Mouse (Mus musculus) embryonic facial prominence, embryonic 12.5 days (tissue): Measurements from ENCODE around the gene Ccdc146. TPM values are rescaled to one million over a fixed set of nuclear protein-coding genes. Genes with fewer than 3 reads are reported as not detected.
"Not testable (repeated sequence)": the region's sequence is repeated elsewhere in the genome, so short reads cannot be mapped to it uniquely, and the experiment has no call there.

ENCODE experiments used
- ATAC-seq: fragments of 200-750 bp; cut with Nextera tagmentation; 2 replicates; pipeline ENCODE4 v1.8.0; 2017; ENCODE audit not compliant: insufficient number of reproducible peaks, insufficient read depth, low FRiP score, low TSS enrichment
- H3K27ac ChIP-seq: fragments of 300-500 bp; sonication (generic); 2 replicates; pipeline ENCODE4 v1.5.1; 2016; ENCODE audit warnings: mild to moderate bottlenecking
- H3K27me3 ChIP-seq: fragments of 300-500 bp; sonication (generic); 2 replicates; pipeline ENCODE4 v1.6.1; 2016; ENCODE audit warnings: mild to moderate bottlenecking, moderate library complexity
- H3K36me3 ChIP-seq: fragments of 300-500 bp; sonication (generic); 2 replicates; pipeline ENCODE4 v1.6.1; 2016; ENCODE audit warnings: mild to moderate bottlenecking
- H3K4me1 ChIP-seq: fragments of 300-500 bp; sonication (generic); 2 replicates; pipeline ENCODE4 v1.6.1; 2016
- H3K4me2 ChIP-seq: fragments of 300-500 bp; sonication (generic); replicated peaks from 2 replicates; pipeline ENCODE4 v1.6.1; 2016; ENCODE audit warnings: mild to moderate bottlenecking, moderate library complexity
- H3K4me3 ChIP-seq: fragments of 300-500 bp; sonication (generic); 2 replicates; pipeline ENCODE4 v1.5.1; 2016; ENCODE audit warnings: mild to moderate bottlenecking
- H3K9ac ChIP-seq: fragments of 300-500 bp; sonication (generic); 2 replicates; pipeline ENCODE4 v1.6.1; 2016; ENCODE audit warnings: mild to moderate bottlenecking, moderate library complexity
- H3K9me3 ChIP-seq: fragments of 300-500 bp; sonication (generic); 2 replicates; pipeline ENCODE4 v1.6.1; 2016; ENCODE audit warnings: mild to moderate bottlenecking, moderate library complexity
- WGBS: fragments of 180-500 bp; shearing (Covaris S2); methylation state at CpG from one replicate; pipeline ENCODE4 v1.1.7; 2016; 5-methylcytosine and 5-hydroxymethylcytosine counted together
- polyA plus RNA-seq: library from polyadenylated mRNA; unstranded; fragments of >200 nt; fragmentation: Nextera tagmentation; extraction: Ambion mirVana; gene quantifications from 2 replicates; pipeline ENCODE4 v1.2.1, GENCODE M21; 2016

The Ccdc146 gene
- polyA plus RNA-seq, 1 experiment from 2014 or later = not detected

DNA sequence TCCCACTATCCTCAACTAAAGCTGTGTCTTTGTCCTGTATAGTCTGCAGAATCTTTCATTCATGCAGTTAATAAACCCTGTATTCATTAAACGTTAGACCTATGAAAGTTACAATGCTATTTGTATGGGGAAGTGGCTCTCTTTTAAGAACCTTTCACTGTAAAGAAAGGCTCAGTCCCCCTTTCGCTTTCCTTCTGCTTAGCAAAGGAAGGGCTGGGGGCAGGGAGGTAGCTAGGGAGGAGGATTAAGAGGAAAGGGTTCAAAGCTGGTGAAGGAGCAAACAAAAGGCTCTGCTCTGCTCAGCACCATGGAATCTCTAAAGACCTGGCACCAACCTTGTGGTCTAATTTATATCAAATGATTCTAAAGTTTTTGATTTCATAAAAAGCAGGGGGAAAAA is 57.0 kb downstream of the Ccdc146 start:
- H3K27me3 ChIP-seq = no peaks in the 10 kb centered on the region
- H3K9ac ChIP-seq = no peak overlapping the region
- 0 out of 2 replicates have a peak, but pooled peaks cover 3% of the 10 kb centered on the region for H3K4me1 ChIP-seq
- H3K36me3 ChIP-seq = no peaks in the 10 kb centered on the region
- H3K27ac ChIP-seq = no peak overlapping the region
- H3K9me3 ChIP-seq = no peaks in the 10 kb centered on the region
- no peak overlapping the region for H3K4me3 ChIP-seq
- 32% methylated on average over 2 of the region's 2 CpGs for WGBS
- no peak overlapping the region for H3K4me2 ChIP-seq
- no peak for ATAC-seq

DNA sequence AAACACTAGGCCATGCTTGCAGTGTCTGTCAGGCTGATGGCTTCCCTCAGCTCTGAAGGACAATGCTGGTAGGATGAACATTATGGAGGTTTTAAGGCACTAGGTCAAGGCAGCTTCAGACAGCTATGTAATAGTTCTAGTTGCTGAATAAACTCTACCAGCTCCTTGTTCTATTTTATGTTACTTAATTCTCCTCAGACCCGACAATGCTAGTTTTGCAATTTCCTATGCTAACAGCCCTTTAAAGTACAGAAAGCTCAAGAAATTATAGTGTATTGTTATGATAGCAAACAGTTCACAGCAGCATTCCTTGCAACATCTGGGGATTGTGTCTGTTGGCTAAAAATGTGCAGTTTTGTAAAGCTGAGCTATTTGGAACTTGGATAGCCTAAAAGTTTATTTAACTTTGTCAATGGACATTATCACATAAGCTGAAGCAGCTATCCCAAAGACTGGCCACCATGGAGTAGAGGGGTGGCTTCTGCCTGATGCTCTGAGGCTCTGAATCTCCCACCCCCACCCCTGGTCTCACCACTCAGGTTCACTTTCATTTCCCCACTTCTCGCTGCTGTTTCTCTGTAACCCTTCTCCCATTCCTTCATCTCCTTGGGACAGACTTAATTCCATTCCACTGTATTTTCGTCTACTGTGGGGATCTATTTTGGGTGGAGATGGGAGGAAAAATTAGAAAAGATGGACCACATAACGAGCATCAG is 58.0 kb downstream of the Ccdc146 start:
- 44% methylated on average over 4 of the region's 4 CpGs for WGBS
- Histone ChIP-seq H3K36me3 (no peaks in the 10 kb centered on the region), H3K27me3 (no peaks in the 10 kb centered on the region), H3K9me3 (no peaks in the 10 kb centered on the region), H3K27ac (no peak overlapping the region), H3K4me2 (no peak overlapping the region), H3K4me3 (no peak overlapping the region), H3K9ac (no peak overlapping the region), H3K4me1 (no peaks in the 10 kb centered on the region)
- ATAC-seq = no peak

DNA sequence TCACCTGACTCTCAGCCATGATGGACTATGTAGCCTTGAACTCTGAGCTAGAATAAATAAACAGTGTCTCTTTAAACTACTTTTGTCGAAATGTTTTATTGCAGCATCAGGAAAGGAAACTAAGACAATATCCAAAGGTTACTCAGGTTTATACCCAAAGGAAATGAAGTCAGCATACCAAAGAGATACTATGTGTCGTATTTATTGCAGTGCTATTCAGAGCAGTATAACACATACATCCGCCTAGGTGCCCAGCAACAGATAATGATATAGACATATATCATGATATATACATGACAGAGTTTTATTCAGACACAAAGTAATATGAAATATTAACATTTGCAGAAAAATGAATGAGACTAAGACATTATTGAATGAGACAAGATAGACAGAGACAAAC is 61.1 kb downstream of the Ccdc146 start:
- H3K36me3 ChIP-seq = no peaks in the 10 kb centered on the region
- H3K9ac ChIP-seq = no peak overlapping the region
- no peaks in the 10 kb centered on the region for H3K9me3 ChIP-seq
- H3K27me3 ChIP-seq = no peaks in the 10 kb centered on the region
- no peak overlapping the region for H3K27ac ChIP-seq
- no peak for ATAC-seq
- 74% methylated on average over 3 of the region's 3 CpGs for WGBS
- H3K4me2 ChIP-seq = no peak overlapping the region
- H3K4me1 ChIP-seq = no peaks in the 10 kb centered on the region
- no peak overlapping the region for H3K4me3 ChIP-seq

DNA sequence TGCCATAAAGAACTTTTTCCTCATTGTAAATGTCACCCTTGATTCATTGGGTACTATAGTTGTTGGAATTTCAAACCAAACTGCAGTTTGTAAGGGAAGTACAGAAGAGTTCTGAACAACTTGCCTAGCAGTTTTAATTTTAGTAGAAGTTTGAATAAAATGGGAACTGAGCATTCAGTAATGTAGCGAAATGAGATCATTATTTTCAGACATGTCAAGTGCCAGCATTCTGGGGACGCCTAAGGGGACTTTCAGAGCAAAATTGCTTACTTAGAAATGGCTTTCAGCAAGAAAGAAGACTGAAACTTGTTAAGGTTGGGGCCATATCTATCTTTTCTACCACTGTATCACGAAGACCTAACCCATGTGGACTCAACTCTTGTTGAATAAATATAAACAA is 65.8 kb downstream of the Ccdc146 start:
- 78% methylated on average over 3 of the region's 3 CpGs for WGBS

DNA sequence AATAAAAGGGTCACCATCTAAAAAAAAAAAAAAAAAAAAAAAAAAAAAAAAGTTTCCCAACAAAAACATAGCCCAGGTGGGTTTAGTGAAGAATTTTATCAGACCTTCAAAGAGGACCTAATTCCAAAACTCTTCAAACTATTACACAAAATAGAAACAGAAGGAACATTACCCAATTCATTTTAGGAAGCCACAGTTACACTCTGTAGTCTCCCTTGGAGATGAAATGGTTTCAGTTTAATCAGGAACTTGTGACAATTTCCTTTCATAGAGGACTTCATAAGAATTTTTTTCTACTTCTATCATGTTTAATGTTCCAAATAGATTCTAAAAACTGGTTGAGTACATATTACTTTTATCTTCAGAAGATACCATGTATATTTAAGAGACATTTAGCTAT is 72.8 kb downstream of the Ccdc146 start:
- Histone ChIP-seq H3K9me3 (no peaks in the 10 kb centered on the region), H3K9ac (no peak overlapping the region), H3K27ac (no peak overlapping the region), H3K4me1 (0 out of 2 replicates have a peak, but pooled peaks cover 3% of the 10 kb centered on the region), H3K4me2 (no peak overlapping the region), H3K4me3 (no peak overlapping the region), H3K27me3 (no peaks in the 10 kb centered on the region), H3K36me3 (no peaks in the 10 kb centered on the region)
- ATAC-seq = no peak

More for the DNA sequence above, 65.8 kb downstream of the Ccdc146 start:
- H3K9ac ChIP-seq = no peak overlapping the region
- 0 out of 2 replicates have a peak, but pooled peaks cover 3% of the 10 kb centered on the region for H3K4me1 ChIP-seq
- no peak overlapping the region for H3K27ac ChIP-seq
- no peaks in the 10 kb centered on the region for H3K36me3 ChIP-seq
- no peaks in the 10 kb centered on the region for H3K9me3 ChIP-seq
- H3K4me3 ChIP-seq = no peak overlapping the region
- H3K4me2 ChIP-seq = no peak overlapping the region
- no peaks in the 10 kb centered on the region for H3K27me3 ChIP-seq
- ATAC-seq = no peak

DNA sequence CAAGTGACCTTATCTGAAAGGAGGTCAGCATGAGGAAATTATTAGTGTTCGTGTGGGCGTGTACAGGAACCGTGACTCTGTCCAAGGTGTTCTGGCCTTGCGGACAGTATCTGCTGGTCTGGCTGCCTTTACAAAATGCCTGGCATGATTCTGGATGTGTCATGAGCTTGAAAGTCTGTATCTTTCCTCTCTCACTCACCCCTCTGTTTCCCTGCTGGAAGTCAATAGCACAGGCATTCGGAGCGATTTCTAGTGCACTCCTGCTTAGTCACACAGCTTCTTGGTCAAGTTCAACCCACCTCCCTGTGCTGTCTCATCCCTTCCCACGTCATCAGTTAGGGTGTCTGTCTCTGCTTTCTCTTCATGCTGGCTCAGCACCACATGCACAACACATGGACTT is 76.1 kb downstream of the Ccdc146 start:
- Histone ChIP-seq H3K4me3 (no peak overlapping the region), H3K9me3 (no peaks in the 10 kb centered on the region)

DNA sequence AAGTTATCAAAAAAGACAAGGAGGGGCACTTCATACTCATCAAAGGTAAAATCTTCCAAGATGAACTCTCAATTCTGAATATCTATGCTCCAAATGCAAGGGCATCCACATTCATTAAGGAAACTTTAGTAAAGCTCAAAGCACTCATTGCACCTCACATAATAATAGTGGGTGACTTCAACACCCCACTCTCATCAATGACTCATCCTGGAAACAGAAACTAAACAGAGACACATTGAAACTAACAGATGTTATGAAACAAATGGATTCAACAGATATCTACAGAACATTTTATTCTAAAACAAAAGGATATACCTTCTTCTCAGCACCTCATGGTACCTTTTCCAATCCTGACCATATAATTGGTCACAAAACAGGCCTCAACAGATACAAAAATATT is 82.2 kb downstream of the Ccdc146 start:
- H3K4me2 ChIP-seq, H3K27me3 ChIP-seq, H3K9me3 ChIP-seq, H3K36me3 ChIP-seq, H3K4me3 ChIP-seq, H3K27ac ChIP-seq, ATAC-seq, H3K4me1 ChIP-seq, H3K9ac ChIP-seq: not testable (repeated sequence)

More for the DNA sequence above, 76.1 kb downstream of the Ccdc146 start:
- Histone ChIP-seq H3K9ac (no peak overlapping the region), H3K36me3 (no peaks in the 10 kb centered on the region), H3K4me2 (no peak overlapping the region), H3K4me1 (no peaks in the 10 kb centered on the region), H3K27ac (no peak overlapping the region), H3K27me3 (no peaks in the 10 kb centered on the region)
- ATAC-seq = no peak
- 75% methylated on average over 7 of the region's 7 CpGs for WGBS

DNA sequence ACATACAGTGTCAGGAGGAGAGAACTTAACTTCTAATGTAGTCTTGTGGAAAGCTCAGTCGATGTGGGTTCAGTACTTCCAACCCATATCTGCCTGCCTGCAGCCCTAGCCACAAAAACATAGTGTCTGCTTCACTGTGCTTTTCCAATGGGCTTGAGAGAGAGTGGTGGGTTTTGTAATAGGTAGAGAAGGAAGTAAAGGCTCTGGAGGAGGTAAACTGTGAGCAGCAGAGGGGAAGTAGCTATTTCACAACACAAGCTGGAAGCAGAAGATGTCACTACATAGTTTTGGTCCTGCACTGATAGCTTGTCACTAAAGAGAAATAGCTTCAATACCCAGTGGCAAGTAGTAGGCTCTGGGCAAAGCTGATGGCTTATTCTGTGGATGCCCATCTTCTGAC is 92.4 kb downstream of the Ccdc146 start:
- no peak for ATAC-seq
- WGBS = 86% methylated on average over 1 of the region's 1 CpGs

DNA sequence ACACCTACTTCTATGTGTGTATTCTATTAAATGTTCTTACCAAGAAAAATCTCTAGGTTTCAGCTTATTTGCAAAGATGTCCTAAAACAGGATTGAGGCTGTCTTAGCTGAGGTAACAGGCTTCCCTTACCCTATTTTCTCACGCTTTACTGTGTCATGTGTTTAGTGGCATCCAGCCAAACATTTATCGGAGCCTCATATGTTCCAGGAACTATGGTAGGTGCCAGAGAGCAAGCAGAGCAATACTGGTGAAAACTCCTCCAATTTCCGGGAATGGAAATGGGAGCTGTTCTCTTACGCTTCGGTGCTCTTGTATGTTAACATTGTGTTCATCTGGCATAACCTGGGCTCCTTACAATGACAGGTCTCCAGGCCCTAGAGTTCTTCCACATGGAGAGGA is 92.8 kb downstream of the Ccdc146 start:
- no peak for ATAC-seq
- Histone ChIP-seq H3K4me3 (no peak overlapping the region), H3K27ac (no peak overlapping the region), H3K9me3 (no peaks in the 10 kb centered on the region), H3K27me3 (no peaks in the 10 kb centered on the region), H3K36me3 (no peaks in the 10 kb centered on the region), H3K4me2 (no peak overlapping the region), H3K9ac (no peak overlapping the region), H3K4me1 (0 out of 2 replicates have a peak, but pooled peaks cover 4% of the 10 kb centered on the region)
- 76% methylated on average over 5 of the region's 5 CpGs for WGBS

More for the DNA sequence above, 92.4 kb downstream of the Ccdc146 start:
- H3K27ac ChIP-seq = no peak overlapping the region
- H3K4me1 ChIP-seq = 0 out of 2 replicates have a peak, but pooled peaks cover 4% of the 10 kb centered on the region
- no peak overlapping the region for H3K4me2 ChIP-seq
- H3K9me3 ChIP-seq = no peaks in the 10 kb centered on the region
- no peaks in the 10 kb centered on the region for H3K36me3 ChIP-seq
- H3K9ac ChIP-seq = no peak overlapping the region
- H3K27me3 ChIP-seq = no peaks in the 10 kb centered on the region
- H3K4me3 ChIP-seq = no peak overlapping the region

DNA sequence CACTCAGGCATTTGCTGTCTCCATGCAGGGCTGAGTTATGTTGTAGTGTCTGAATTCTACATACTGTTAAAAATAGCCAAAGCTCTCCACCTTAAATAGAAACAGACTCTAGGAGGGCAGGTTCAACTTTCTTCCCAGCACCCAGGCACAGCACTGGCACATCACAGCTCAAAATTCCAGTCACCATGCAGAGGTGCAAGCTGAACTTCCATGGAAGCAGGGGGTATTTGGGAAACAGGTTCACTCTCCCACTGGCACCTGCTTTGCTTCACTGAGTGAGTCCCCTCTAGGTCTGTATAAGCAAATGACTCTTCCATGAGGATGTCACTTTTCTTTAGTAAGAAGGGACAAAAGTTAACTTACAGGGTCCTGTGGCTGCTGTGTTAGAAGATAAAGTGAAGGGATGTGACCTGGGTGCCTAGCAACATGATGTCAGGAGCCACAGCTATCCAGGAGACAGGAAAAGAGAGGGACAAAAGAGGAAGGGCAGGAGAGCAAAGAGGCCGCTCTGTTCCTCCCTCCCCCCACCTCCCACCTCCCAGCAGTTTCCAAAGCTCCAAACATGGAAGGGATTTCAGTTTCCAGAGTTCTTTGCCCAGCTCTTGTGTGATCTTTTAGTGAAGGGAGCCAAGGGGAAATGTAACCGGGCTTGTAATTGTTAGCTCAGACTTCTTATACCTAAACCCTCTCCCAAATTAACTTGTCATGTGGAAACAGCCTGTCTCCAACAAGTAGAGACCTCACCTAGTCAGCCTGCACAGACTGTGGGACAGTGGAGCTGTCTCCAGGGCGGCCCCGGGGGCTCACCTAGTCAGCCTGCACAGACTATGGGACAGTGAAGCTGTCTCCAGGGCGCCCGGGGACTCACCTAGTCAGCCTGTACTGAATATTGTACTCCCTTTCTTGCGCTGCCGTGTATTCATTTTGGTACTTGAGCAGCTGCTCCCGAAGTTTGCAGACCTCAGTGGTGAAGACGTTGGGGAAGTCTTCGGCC is 94.5 kb downstream of the Ccdc146 start:
- H3K9me3 ChIP-seq = no peaks in the 10 kb centered on the region
- no peaks in the 10 kb centered on the region for H3K36me3 ChIP-seq
- H3K4me1 ChIP-seq = 0 out of 2 replicates have a peak, but pooled peaks cover 4% of the 10 kb centered on the region
- H3K9ac ChIP-seq = no peak overlapping the region
- H3K27ac ChIP-seq = no peak overlapping the region
- no peak overlapping the region for H3K4me2 ChIP-seq
- ATAC-seq = no peak
- H3K27me3 ChIP-seq = no peaks in the 10 kb centered on the region
- no peak overlapping the region for H3K4me3 ChIP-seq
- WGBS = 46% methylated on average over 11 of the region's 11 CpGs

DNA sequence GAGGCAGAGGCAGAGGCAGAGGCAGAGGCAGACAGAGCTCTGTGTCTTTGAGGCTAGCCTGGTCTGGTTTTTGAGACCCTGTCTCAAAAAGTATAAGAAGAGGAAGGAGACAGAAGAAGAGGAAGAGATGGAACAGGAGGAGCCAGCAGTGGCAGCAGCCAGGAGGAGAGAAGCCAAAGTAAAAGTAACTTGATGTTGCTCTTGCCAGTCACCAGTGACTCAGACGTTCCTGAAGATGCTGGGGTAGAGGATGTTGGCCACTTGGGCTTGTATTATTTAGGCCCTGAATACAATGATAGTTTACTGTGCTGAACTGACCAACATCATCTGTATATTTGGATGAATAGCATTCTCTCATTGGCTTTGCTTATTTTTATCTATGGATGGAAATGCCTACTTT is 95.9 kb downstream of the Ccdc146 start:
- H3K4me3 ChIP-seq = no peak overlapping the region
- no peak for ATAC-seq
- H3K9me3 ChIP-seq = no peaks in the 10 kb centered on the region
- H3K36me3 ChIP-seq = no peaks in the 10 kb centered on the region
- no peak overlapping the region for H3K27ac ChIP-seq
- H3K4me1 ChIP-seq = 0 out of 2 replicates have a peak, but pooled peaks cover 4% of the 10 kb centered on the region
- no peak overlapping the region for H3K9ac ChIP-seq
- H3K27me3 ChIP-seq = no peaks in the 10 kb centered on the region
- 86% methylated on average over 1 of the region's 1 CpGs for WGBS
- no peak overlapping the region for H3K4me2 ChIP-seq

DNA sequence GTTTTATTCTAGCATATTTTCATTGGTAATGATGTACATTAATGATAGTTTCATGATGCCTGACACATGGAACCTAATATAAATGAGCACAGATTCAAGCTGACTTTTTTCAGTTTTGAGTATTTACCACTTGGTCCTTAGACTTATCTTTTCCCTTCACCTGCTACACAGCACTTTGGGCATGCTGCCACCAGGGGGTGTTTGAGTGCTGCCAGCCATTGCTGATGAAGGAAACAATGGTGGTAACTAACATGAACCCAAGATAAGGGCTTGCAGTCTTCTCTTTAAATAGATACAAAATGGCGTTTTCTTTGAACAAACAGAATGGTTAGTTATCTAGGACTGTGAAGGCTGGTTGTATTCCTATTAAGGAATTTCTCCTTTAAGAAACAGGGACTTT is 98.0 kb downstream of the Ccdc146 start:
- H3K4me1 ChIP-seq = 0 out of 2 replicates have a peak, but pooled peaks cover 4% of the 10 kb centered on the region
- no peak overlapping the region for H3K27ac ChIP-seq
- no peaks in the 10 kb centered on the region for H3K27me3 ChIP-seq
- no peaks in the 10 kb centered on the region for H3K36me3 ChIP-seq
- WGBS = 45% methylated on average over 1 of the region's 1 CpGs
- no peak overlapping the region for H3K4me3 ChIP-seq
- H3K4me2 ChIP-seq = no peak overlapping the region
- H3K9me3 ChIP-seq = no peaks in the 10 kb centered on the region
- H3K9ac ChIP-seq = no peak overlapping the region
- ATAC-seq = no peak
